Mouse (Mus musculus): ENCODE data around the gene Gm20481. TPM values are rescaled to one million over a fixed set of nuclear protein-coding genes. Genes with fewer than 3 reads are reported as not detected.

Gm20481 gene
- polyA plus RNA-seq, 1 experiment from 2014 or later, result 0.99 TPM

GRCm38 (mm10) chr17:35015296-35015695 is 45.6 kb downstream of the Gm20481 start:
- H3K4me1 ChIP-seq, result peaks cover 4% of the 10 kb centered on the region; the same call in 1 of the 2 replicates
- no peak for ATAC-seq (ENCODE audit: low FRiP score)
- no peak overlapping the region for H3K9ac ChIP-seq
- H3K27me3 ChIP-seq, result no peaks in the 10 kb centered on the region
- H3K4me2 ChIP-seq (replicated peaks), result no peak overlapping the region
- H3K9me3 ChIP-seq (replicated peaks), result no peaks in the 10 kb centered on the region
- H3K36me3 ChIP-seq, result peaks cover 74% of the 10 kb centered on the region
- no peak overlapping the region for H3K4me3 ChIP-seq
- H3K27ac ChIP-seq, result no peak overlapping the region
- 92% methylated on average over 16 of the region's 16 CpGs for WGBS

- 66% methylated on average over 12 of the region's 12 CpGs for whole genome bisulfite sequencing
- peak within 1 kb of the TSS; percentile 23; the same call in 1 of the 2 replicates for H3K27ac ChIP-seq
- no peak within 1 kb of the TSS; the same call in 1 of the 2 replicates for H3K9ac ChIP-seq
- ATAC-seq (ENCODE audit: low FRiP score), result peak; percentile 44; the same call in 1 of the 2 replicates
- H3K9me3 ChIP-seq (replicated peaks), result no peaks in the 10 kb centered on the region
- peaks cover 9% of the 10 kb centered on the region for H3K4me1 ChIP-seq
- H3K27me3 ChIP-seq, result no peaks in the 10 kb centered on the region
- H3K36me3 ChIP-seq, result peaks cover 63% of the 10 kb centered on the region
- H3K4me2 ChIP-seq (replicated peaks), result 0 out of 2 replicates have a peak within 1 kb of the TSS, but pooled peaks have one; percentile 2
- H3K4me3 ChIP-seq, result no peak within 1 kb of the TSS
Observed at GRCm38 (mm10) chr17:35016376-35016775, 46.7 kb downstream of the Gm20481 start, which contains the start of gene Vwa7. Gene Vwa7 (plus strand): TSS chr17:35016579.

- Histone ChIP-seq H3K36me3 (peaks cover 57% of the 10 kb centered on the region), H3K4me2 (replicated peaks) (no peak overlapping the region), H3K27me3 (no peaks in the 10 kb centered on the region), H3K9ac (no peak overlapping the region; the same call in 1 of the 2 replicates), H3K27ac (peak overlapping the region; percentile 23; the same call in 1 of the 2 replicates), H3K9me3 (replicated peaks) (no peaks in the 10 kb centered on the region), H3K4me1 (peaks cover 14% of the 10 kb centered on the region), H3K4me3 (no peak overlapping the region)
- ATAC-seq (ENCODE audit: low FRiP score), result no peak
- 84% methylated on average over 10 of the region's 10 CpGs for WGBS
Observed at GRCm38 (mm10) chr17:35016791-35017705, 47.3 kb downstream of the Gm20481 start.

GRCm38 (mm10) chr17:35017706-35018030 is 48.0 kb downstream of the Gm20481 start:
- 77% methylated on average over 14 of the region's 14 CpGs for WGBS
- Histone ChIP-seq H3K27me3 (no peaks in the 10 kb centered on the region), H3K36me3 (peaks cover 50% of the 10 kb centered on the region)

GRCm38 (mm10) chr17:35018171-35018570 is 48.5 kb downstream of the Gm20481 start:
- Histone ChIP-seq H3K4me2 (replicated peaks) (no peak overlapping the region), H3K9me3 (replicated peaks) (no peaks in the 10 kb centered on the region), H3K27ac (no peak overlapping the region), H3K36me3 (peaks cover 45% of the 10 kb centered on the region), H3K27me3 (no peaks in the 10 kb centered on the region), H3K4me1 (peaks cover 14% of the 10 kb centered on the region), H3K9ac (no peak overlapping the region), H3K4me3 (no peak overlapping the region)
- 78% methylated on average over 3 of the region's 3 CpGs for WGBS
- no peak for ATAC-seq (ENCODE audit: low FRiP score)

More at GRCm38 (mm10) chr17:35017706-35018030, 48.0 kb downstream of the Gm20481 start:
- Histone ChIP-seq H3K4me3 (no peak overlapping the region), H3K27ac (no peak overlapping the region), H3K9ac (no peak overlapping the region), H3K9me3 (replicated peaks) (no peaks in the 10 kb centered on the region), H3K4me1 (peaks cover 14% of the 10 kb centered on the region), H3K4me2 (replicated peaks) (no peak overlapping the region)
- ATAC-seq (ENCODE audit: low FRiP score), result no peak

- Histone ChIP-seq H3K36me3 (peaks cover 28% of the 10 kb centered on the region), H3K9ac (no peak overlapping the region), H3K27ac (no peak overlapping the region), H3K4me2 (replicated peaks) (no peak overlapping the region), H3K9me3 (replicated peaks) (no peaks in the 10 kb centered on the region), H3K4me3 (no peak overlapping the region), H3K27me3 (no peaks in the 10 kb centered on the region; the same call in 1 of the 2 replicates), H3K4me1 (peaks cover 14% of the 10 kb centered on the region)
- WGBS, result 72% methylated on average over 11 of the region's 11 CpGs
- no peak for ATAC-seq (ENCODE audit: low FRiP score)
Observed at GRCm38 (mm10) chr17:35019894-35020293, 50.2 kb downstream of the Gm20481 start.

- H3K4me1 ChIP-seq, result peaks cover 14% of the 10 kb centered on the region
- no peak for ATAC-seq (ENCODE audit: low FRiP score)
- H3K36me3 ChIP-seq, result peaks cover 22% of the 10 kb centered on the region
- H3K27me3 ChIP-seq, result no peaks in the 10 kb centered on the region; the same call in 1 of the 2 replicates
- H3K4me3 ChIP-seq, result no peak overlapping the region
- no peak overlapping the region for H3K27ac ChIP-seq
- H3K9ac ChIP-seq, result no peak overlapping the region
- no peaks in the 10 kb centered on the region for H3K9me3 ChIP-seq (replicated peaks)
- WGBS, result 92% methylated on average over 8 of the region's 8 CpGs
- H3K4me2 ChIP-seq (replicated peaks), result no peak overlapping the region
Observed at GRCm38 (mm10) chr17:35020551-35020950, 50.8 kb downstream of the Gm20481 start.

- WGBS, result 6% methylated on average over 17 of the region's 17 CpGs
- H3K9ac ChIP-seq, result no peak overlapping the region
- peaks cover 18% of the 10 kb centered on the region for H3K4me1 ChIP-seq
- no peaks in the 10 kb centered on the region for H3K9me3 ChIP-seq (replicated peaks)
- peaks cover 14% of the 10 kb centered on the region for H3K36me3 ChIP-seq
- H3K27ac ChIP-seq, result peak overlapping the region; percentile 6; the same call in 1 of the 2 replicates
- peak; percentile 58 for ATAC-seq (ENCODE audit: low FRiP score)
- no peaks in the 10 kb centered on the region; the same call in 1 of the 2 replicates for H3K27me3 ChIP-seq
- H3K4me3 ChIP-seq, result no peak overlapping the region
- peak overlapping the region; percentile 9; the same call in 1 of the 2 replicates for H3K4me2 ChIP-seq (replicated peaks)
Observed at GRCm38 (mm10) chr17:35021163-35021808, 51.6 kb downstream of the Gm20481 start.

Other genes starting within 250 kb of the Gm20481 start
- not detected in 2 replicates for gene C4b, start 226.0 kb upstream of the Gm20481 start, polyA plus RNA-seq (2016; fragmentation: Nextera tagmentation; extraction: Ambion mirVana)
- gene Cyp21a1, start 165.4 kb upstream of the Gm20481 start, polyA plus RNA-seq (2016; fragmentation: Nextera tagmentation; extraction: Ambion mirVana), result not detected in 2 replicates
- gene Stk19, start 133.0 kb upstream of the Gm20481 start, polyA plus RNA-seq (2016; fragmentation: Nextera tagmentation; extraction: Ambion mirVana), result 25.0 and 26.7 TPM in 2 replicates
- gene Dxo, start 132.9 kb upstream of the Gm20481 start, polyA plus RNA-seq (2016; fragmentation: Nextera tagmentation; extraction: Ambion mirVana), result 62.5 and 70.2 TPM in 2 replicates
- gene Skiv2l, start 119.7 kb upstream of the Gm20481 start, polyA plus RNA-seq (2016; fragmentation: Nextera tagmentation; extraction: Ambion mirVana), result 64.9 and 65.8 TPM in 2 replicates
- gene Nelfe, start 119.5 kb upstream of the Gm20481 start, polyA plus RNA-seq (2016; fragmentation: Nextera tagmentation; extraction: Ambion mirVana), result 95.2 and 111 TPM in 2 replicates
- gene Cfb, start 107.4 kb upstream of the Gm20481 start, polyA plus RNA-seq (2016; fragmentation: Nextera tagmentation; extraction: Ambion mirVana), result 2.2 TPM in 2 replicates
- 12.0 and 12.8 TPM in 2 replicates for gene Zbtb12, start 90.4 kb upstream of the Gm20481 start, polyA plus RNA-seq (2016; fragmentation: Nextera tagmentation; extraction: Ambion mirVana)
- 0.10 and 0.29 TPM in 2 replicates for gene Gm20547, start 87.9 kb upstream of the Gm20481 start, polyA plus RNA-seq (2016; fragmentation: Nextera tagmentation; extraction: Ambion mirVana)
- gene C2, start 71.6 kb upstream of the Gm20481 start, polyA plus RNA-seq (2016; fragmentation: Nextera tagmentation; extraction: Ambion mirVana), result 1.4 and 2.6 TPM in 2 replicates
- gene Ehmt2, start 71.4 kb upstream of the Gm20481 start, polyA plus RNA-seq (2016; fragmentation: Nextera tagmentation; extraction: Ambion mirVana), result 110 and 113 TPM in 2 replicates
- gene Slc44a4, start 55.4 kb upstream of the Gm20481 start, polyA plus RNA-seq (2016; fragmentation: Nextera tagmentation; extraction: Ambion mirVana), result 0.13 and 0.15 TPM in 2 replicates
- 25.2 and 28.2 TPM in 2 replicates for gene Neu1, start 38.7 kb upstream of the Gm20481 start, polyA plus RNA-seq (2016; fragmentation: Nextera tagmentation; extraction: Ambion mirVana)
- gene Hspa1b, start 10.7 kb upstream of the Gm20481 start, polyA plus RNA-seq (2016; fragmentation: Nextera tagmentation; extraction: Ambion mirVana), result 0.08 and 0.25 TPM in 2 replicates
- 2.2 and 3.1 TPM in 2 replicates for gene Hspa1a, start 2.2 kb downstream of the Gm20481 start, polyA plus RNA-seq (2016; fragmentation: Nextera tagmentation; extraction: Ambion mirVana)
- 1.3 TPM in 2 replicates for gene Hspa1l, start 2.8 kb downstream of the Gm20481 start, polyA plus RNA-seq (2016; fragmentation: Nextera tagmentation; extraction: Ambion mirVana)
- 128 and 158 TPM in 2 replicates for gene Lsm2, start 11.9 kb downstream of the Gm20481 start, polyA plus RNA-seq (2016; fragmentation: Nextera tagmentation; extraction: Ambion mirVana)
- gene Vars, start 31.1 kb downstream of the Gm20481 start, polyA plus RNA-seq (2016; fragmentation: Nextera tagmentation; extraction: Ambion mirVana), result 109 and 110 TPM in 2 replicates
- gene Vwa7, start 46.7 kb downstream of the Gm20481 start, polyA plus RNA-seq (2016; fragmentation: Nextera tagmentation; extraction: Ambion mirVana), result 0.12 and 0.20 TPM in 2 replicates
- 2.4 and 3.6 TPM in 2 replicates for gene Sapcd1, start 58.1 kb downstream of the Gm20481 start, polyA plus RNA-seq (2016; fragmentation: Nextera tagmentation; extraction: Ambion mirVana)
- 3.0 and 3.1 TPM in 2 replicates for gene Msh5, start 76.8 kb downstream of the Gm20481 start, polyA plus RNA-seq (2016; fragmentation: Nextera tagmentation; extraction: Ambion mirVana)
- 157 and 159 TPM in 2 replicates for gene Clic1, start 80.1 kb downstream of the Gm20481 start, polyA plus RNA-seq (2016; fragmentation: Nextera tagmentation; extraction: Ambion mirVana)
- 512 and 517 TPM in 2 replicates for gene Ddah2, start 89.1 kb downstream of the Gm20481 start, polyA plus RNA-seq (2016; fragmentation: Nextera tagmentation; extraction: Ambion mirVana)
- gene Ly6g6c, start 95.5 kb downstream of the Gm20481 start, polyA plus RNA-seq (2016; fragmentation: Nextera tagmentation; extraction: Ambion mirVana), result not detected in 2 replicates
- gene Mpig6b, start 96.3 kb downstream of the Gm20481 start, polyA plus RNA-seq (2016; fragmentation: Nextera tagmentation; extraction: Ambion mirVana), result 0.46 and 0.52 TPM in 2 replicates
- not detected in 2 replicates for gene Ly6g6e, start 107.0 kb downstream of the Gm20481 start, polyA plus RNA-seq (2016; fragmentation: Nextera tagmentation; extraction: Ambion mirVana)
- gene Ly6g6d, start 108.2 kb downstream of the Gm20481 start, polyA plus RNA-seq (2016; fragmentation: Nextera tagmentation; extraction: Ambion mirVana), result 2.1 and 2.3 TPM in 2 replicates
- gene Ly6g6f, start 115.7 kb downstream of the Gm20481 start, polyA plus RNA-seq (2016; fragmentation: Nextera tagmentation; extraction: Ambion mirVana), result 0.47 and 0.62 TPM in 2 replicates
- 78.6 and 81.1 TPM in 2 replicates for gene Abhd16a, start 119.4 kb downstream of the Gm20481 start, polyA plus RNA-seq (2016; fragmentation: Nextera tagmentation; extraction: Ambion mirVana)
- not detected in 2 replicates for gene Ly6g5c, start 138.4 kb downstream of the Gm20481 start, polyA plus RNA-seq (2016; fragmentation: Nextera tagmentation; extraction: Ambion mirVana)
- gene Ly6g5b, start 145.5 kb downstream of the Gm20481 start, polyA plus RNA-seq (2016; fragmentation: Nextera tagmentation; extraction: Ambion mirVana), result 1.4 and 1.5 TPM in 2 replicates
- 19.8 and 20.8 TPM in 2 replicates for gene Gpank1, start 151.5 kb downstream of the Gm20481 start, polyA plus RNA-seq (2016; fragmentation: Nextera tagmentation; extraction: Ambion mirVana)
- 237 and 276 TPM in 2 replicates for gene Csnk2b, start 152.1 kb downstream of the Gm20481 start, polyA plus RNA-seq (2016; fragmentation: Nextera tagmentation; extraction: Ambion mirVana)
- gene D17H6S53E, start 156.5 kb downstream of the Gm20481 start, polyA plus RNA-seq (2016; fragmentation: Nextera tagmentation; extraction: Ambion mirVana), result 7.3 and 7.7 TPM in 2 replicates
- 0.39 TPM in 1 of 2 replicates, not detected in the other for gene Apom, start 162.1 kb downstream of the Gm20481 start, polyA plus RNA-seq (2016; fragmentation: Nextera tagmentation; extraction: Ambion mirVana)
- gene Bag6, start 165.3 kb downstream of the Gm20481 start, polyA plus RNA-seq (2016; fragmentation: Nextera tagmentation; extraction: Ambion mirVana), result 87.9 and 88.3 TPM in 2 replicates
- gene Prrc2a, start 195.0 kb downstream of the Gm20481 start, polyA plus RNA-seq (2016; fragmentation: Nextera tagmentation; extraction: Ambion mirVana), result 206 and 213 TPM in 2 replicates
- 7.8 and 7.9 TPM in 2 replicates for gene Aif1, start 206.2 kb downstream of the Gm20481 start, polyA plus RNA-seq (2016; fragmentation: Nextera tagmentation; extraction: Ambion mirVana)
- gene Lst1, start 218.5 kb downstream of the Gm20481 start, polyA plus RNA-seq (2016; fragmentation: Nextera tagmentation; extraction: Ambion mirVana), result 6.1 and 6.9 TPM in 2 replicates
- gene Ltb, start 224.5 kb downstream of the Gm20481 start, polyA plus RNA-seq (2016; fragmentation: Nextera tagmentation; extraction: Ambion mirVana), result 0.54 and 0.81 TPM in 2 replicates
- 0.14 TPM in 1 of 2 replicates, not detected in the other for gene Tnf, start 232.1 kb downstream of the Gm20481 start, polyA plus RNA-seq (2016; fragmentation: Nextera tagmentation; extraction: Ambion mirVana)
- gene Lta, start 235.4 kb downstream of the Gm20481 start, polyA plus RNA-seq (2016; fragmentation: Nextera tagmentation; extraction: Ambion mirVana), result not detected in 2 replicates

Measured in hindbrain, embryonic 12.5 days (tissue).